Mouse (Mus musculus) hindbrain, embryonic 11.5 days (tissue): Measurements from ENCODE around the gene Ddx25. TPM values are rescaled to one million over a fixed set of nuclear protein-coding genes. Genes with fewer than 3 reads are reported as not detected.
A peak's percentile ranks its signal among the peaks of the same experiment; 100 is the strongest.

Source experiments
- ATAC-seq: fragments of 200-750 bp; cut with Nextera tagmentation; 2 replicates; pipeline ENCODE4 v1.8.0; 2017; ENCODE audit warnings: mild to moderate bottlenecking, moderate TSS enrichment, moderate library complexity; ENCODE audit not compliant: low FRiP score
- DNase-seq: peaks from one replicate; pipeline ENCODE4 v3.0.0-alpha.2; 2015; ENCODE audit warnings: low spot score
- H3K27ac ChIP-seq: fragments of 300-500 bp; sonication (generic); 2 replicates; pipeline ENCODE4 v1.5.1; 2014; ENCODE audit warnings: mild to moderate bottlenecking, low read depth, low read length
- H3K27me3 ChIP-seq: fragments of 300-500 bp; sonication (generic); 2 replicates; pipeline ENCODE4 v1.6.1; 2014; ENCODE audit warnings: mild to moderate bottlenecking, low read length, moderate library complexity, mixed read lengths; ENCODE audit not compliant: control insufficient read depth, insufficient read depth
- H3K36me3 ChIP-seq: fragments of 300-500 bp; sonication (generic); 2 replicates; pipeline ENCODE4 v1.6.1; 2014; ENCODE audit warnings: mild to moderate bottlenecking, low read length, moderate library complexity, mixed read lengths; ENCODE audit not compliant: control insufficient read depth, insufficient read depth
- H3K4me1 ChIP-seq: fragments of 300-500 bp; sonication (generic); replicated peaks from 2 replicates; pipeline ENCODE4 v1.6.1; 2014; ENCODE audit warnings: low read length, mixed read lengths; ENCODE audit not compliant: control insufficient read depth, insufficient read depth
- H3K4me2 ChIP-seq: fragments of 300-500 bp; sonication (generic); replicated peaks from 2 replicates; pipeline ENCODE4 v1.6.1; 2014; ENCODE audit warnings: mild to moderate bottlenecking, low read depth, low read length
- H3K4me3 ChIP-seq: fragments of 300-500 bp; sonication (generic); 2 replicates; pipeline ENCODE4 v1.5.1; 2014; ENCODE audit warnings: low read depth, low read length
- H3K9ac ChIP-seq: fragments of 300-500 bp; sonication (generic); 2 replicates; pipeline ENCODE4 v1.6.1; 2014; ENCODE audit warnings: low read depth, low read length
- H3K9me3 ChIP-seq: fragments of 300-500 bp; sonication (generic); 2 replicates; pipeline ENCODE4 v1.6.1; 2016; ENCODE audit warnings: low read length; ENCODE audit not compliant: control insufficient read depth
- WGBS: fragments of 180-500 bp; shearing (Covaris S2); extraction: QIAGEN DNeasy Blood & Tissue Kit; methylation state at CpG from one replicate; pipeline ENCODE4 v1.1.7; 2014; 5-methylcytosine and 5-hydroxymethylcytosine counted together
- polyA plus RNA-seq: library from polyadenylated mRNA; unstranded; fragments of >200 nt; fragmentation: Nextera tagmentation; extraction: Ambion mirVana; gene quantifications from 2 replicates; pipeline ENCODE4 v1.2.1, GENCODE M21; 2014

Ddx25 gene
- polyA plus RNA-seq, 1 experiment from 2014 or later = 10.0 TPM

GRCm38 (mm10) chr9:35493033-35493732 lies 65.1 kb downstream of the Ddx25 start:
- no peak overlapping the region for H3K4me3 ChIP-seq
- H3K4me2 ChIP-seq = no peak overlapping the region
- DNase-seq (peak; percentile 25), ATAC-seq (0 out of 2 replicates have a peak, but pooled peaks have one; percentile 53)
- WGBS = 56% methylated on average over 7 of the region's 7 CpGs
- no peaks in the 10 kb centered on the region for H3K27me3 ChIP-seq
- no peaks in the 10 kb centered on the region for H3K4me1 ChIP-seq
- no peak overlapping the region for H3K27ac ChIP-seq
- no peak overlapping the region for H3K9ac ChIP-seq
- 0 out of 2 replicates have a peak, but pooled peaks cover 2% of the 10 kb centered on the region for H3K36me3 ChIP-seq
- H3K9me3 ChIP-seq = no peaks in the 10 kb centered on the region

GRCm38 (mm10) chr9:35491109-35491866 lies 67.0 kb downstream of the Ddx25 start:
- WGBS = 86% methylated on average over 11 of the region's 11 CpGs
- no peak for ATAC-seq

GRCm38 (mm10) chr9:35488496-35488895 lies 69.8 kb downstream of the Ddx25 start:
- Histone ChIP-seq H3K27me3 (no peaks in the 10 kb centered on the region), H3K36me3 (0 out of 2 replicates have a peak, but pooled peaks cover 2% of the 10 kb centered on the region), H3K27ac (no peak overlapping the region), H3K4me1 (no peaks in the 10 kb centered on the region), H3K4me3 (no peak overlapping the region), H3K4me2 (no peak overlapping the region), H3K9ac (no peak overlapping the region), H3K9me3 (no peaks in the 10 kb centered on the region)
- DNase-seq = no peak
- ATAC-seq = no peak
- WGBS = 95% methylated on average over 4 of the region's 4 CpGs

More at GRCm38 (mm10) chr9:35491109-35491866, 67.0 kb downstream of the Ddx25 start:
- H3K27me3 ChIP-seq = no peaks in the 10 kb centered on the region
- no peak overlapping the region for H3K9ac ChIP-seq
- no peak overlapping the region for H3K27ac ChIP-seq
- no peaks in the 10 kb centered on the region for H3K9me3 ChIP-seq
- H3K4me2 ChIP-seq = no peak overlapping the region
- no peaks in the 10 kb centered on the region for H3K4me1 ChIP-seq
- DNase-seq = no peak
- no peak overlapping the region for H3K4me3 ChIP-seq
- H3K36me3 ChIP-seq = 0 out of 2 replicates have a peak, but pooled peaks cover 2% of the 10 kb centered on the region

Other genes starting within 250 kb of the Ddx25 start
- gene Cdon, start 137.4 kb downstream of the Ddx25 start, polyA plus RNA-seq = 13.4 and 21.9 TPM in 2 replicates
- not detected in 2 replicates for gene Gm1113, start 40.3 kb downstream of the Ddx25 start, polyA plus RNA-seq
- 19.6 and 25.5 TPM in 2 replicates for gene Pus3, start 67 bp upstream of the Ddx25 start, polyA plus RNA-seq
- 0.64 and 1.3 TPM in 2 replicates for gene Pate2, start 11.8 kb upstream of the Ddx25 start, polyA plus RNA-seq
- gene Hyls1, start 11.9 kb upstream of the Ddx25 start, polyA plus RNA-seq = 29.9 and 32.4 TPM in 2 replicates
- not detected in 2 replicates for gene Pate4, start 53.4 kb upstream of the Ddx25 start, polyA plus RNA-seq
- gene Pate3, start 89.7 kb upstream of the Ddx25 start, polyA plus RNA-seq = 0.12 TPM in 1 of 2 replicates, not detected in the other
- gene Pate1, start 128.9 kb upstream of the Ddx25 start, polyA plus RNA-seq = 0.12 TPM in 1 of 2 replicates, not detected in the other
- not detected in 2 replicates for gene Gm17677, start 182.5 kb upstream of the Ddx25 start, polyA plus RNA-seq
- gene Gm17727, start 219.6 kb upstream of the Ddx25 start, polyA plus RNA-seq = not detected in 2 replicates
- not detected in 2 replicates for gene Gm27235, start 231.6 kb upstream of the Ddx25 start, polyA plus RNA-seq
- not detected in 2 replicates for gene D730048I06Rik, start 231.6 kb upstream of the Ddx25 start, polyA plus RNA-seq